Mouse (Mus musculus) G1E (cell line): ENCODE results near the gene Kcnk3.

Experiments
- CTCF ChIP-seq: IDR thresholded peaks from 2 replicates; pipeline ENCODE4 v1.5.1; 2012; ENCODE audit warnings: low read depth, low read length, inconsistent platforms, mixed read lengths
- GATA1 ChIP-seq: IDR thresholded peaks from 2 replicates; pipeline ENCODE4 v1.6.1; 2012; ENCODE audit warnings: borderline replicate concordance, low read length, inconsistent platforms, mixed read lengths
- POLR2AphosphoS5 ChIP-seq: IDR thresholded peaks from 2 replicates; pipeline ENCODE4 v1.6.1; 2012; ENCODE audit warnings: low read depth, low read length, inconsistent platforms; ENCODE audit not compliant: insufficient replicate concordance
- TAL1 ChIP-seq: conservative IDR thresholded peaks from 2 replicates; pipeline ENCODE4 v1.6.1; 2012; ENCODE audit warnings: low read depth, low read length, inconsistent platforms, mixed read lengths

- no peak for TF ChIP-seq GATA1
- TF ChIP-seq CTCF, result no peak
- no peak for TF ChIP-seq TAL1
- no peak for TF ChIP-seq POLR2AphosphoS5
Measured at GRCm38 (mm10) chr5:30624311-30624710, 36.3 kb downstream of the Kcnk3 start.
